Mouse (Mus musculus) thymus, postnatal 10 days (tissue): ENCODE data around the gene Prkd1.

Experiments
- DNase-seq, 2 experiments: peaks; one replicate each; pipeline ENCODE4 v3.0.0; 2021; ENCODE audit warnings: low spot score in 2 of 2

Gene Prkd1

GRCm38 (mm10) chr12:50430129-50430703 lies 218.7 kb downstream of the Prkd1 start:
- DNase-seq, result no peak

DNA sequence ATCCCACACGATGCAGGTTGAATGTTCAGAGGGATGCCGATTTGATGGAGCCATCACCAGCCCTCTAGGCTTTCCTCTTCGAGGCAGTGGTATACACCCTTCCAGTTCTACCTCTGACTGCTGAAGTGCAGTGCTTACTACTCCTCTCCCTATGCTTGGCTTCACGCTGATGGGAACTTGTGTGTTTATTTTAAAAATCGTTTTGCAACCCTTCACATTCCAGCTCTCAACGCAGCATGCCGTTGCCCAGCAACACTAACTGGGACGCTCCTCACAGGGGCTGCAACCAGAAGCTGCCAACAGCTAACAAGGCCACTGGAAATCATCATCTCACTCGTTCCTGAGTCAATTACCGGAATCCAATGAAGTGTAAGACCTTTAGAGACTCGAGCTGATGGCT lies 296.5 kb downstream of the Prkd1 start:
- DNase-seq, result no peak

DNA sequence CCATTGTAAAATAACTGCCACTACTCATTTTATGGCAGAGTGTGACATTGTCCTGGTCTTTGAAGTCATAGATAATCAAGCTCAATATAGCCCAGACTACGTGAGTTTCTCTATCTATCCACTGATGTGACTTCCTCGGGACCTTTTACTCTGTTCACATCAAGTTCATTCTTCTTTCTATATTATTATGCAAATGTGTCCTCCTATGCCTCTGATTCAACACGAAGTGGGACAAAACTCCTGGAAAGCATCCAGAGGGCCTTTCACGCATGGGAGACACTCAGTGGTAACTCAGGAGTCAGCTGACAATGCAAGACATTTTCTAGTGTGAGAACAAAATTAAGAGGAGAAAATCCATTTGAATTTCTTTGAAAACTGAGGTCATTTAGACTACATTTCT lies 315.7 kb downstream of the Prkd1 start:
- no peak for DNase-seq

GRCm38 (mm10) chr12:50314634-50315033 lies 334.3 kb downstream of the Prkd1 start:
- no peak for DNase-seq

- DNase-seq, result no peak
Measured at GRCm38 (mm10) chr12:50309276-50309675, 339.6 kb downstream of the Prkd1 start.

- no peak for DNase-seq
Measured at GRCm38 (mm10) chr12:50301334-50301733, 347.6 kb downstream of the Prkd1 start.

- no peak for DNase-seq
Measured at GRCm38 (mm10) chr12:50296067-50296466, 352.8 kb downstream of the Prkd1 start.

DNA sequence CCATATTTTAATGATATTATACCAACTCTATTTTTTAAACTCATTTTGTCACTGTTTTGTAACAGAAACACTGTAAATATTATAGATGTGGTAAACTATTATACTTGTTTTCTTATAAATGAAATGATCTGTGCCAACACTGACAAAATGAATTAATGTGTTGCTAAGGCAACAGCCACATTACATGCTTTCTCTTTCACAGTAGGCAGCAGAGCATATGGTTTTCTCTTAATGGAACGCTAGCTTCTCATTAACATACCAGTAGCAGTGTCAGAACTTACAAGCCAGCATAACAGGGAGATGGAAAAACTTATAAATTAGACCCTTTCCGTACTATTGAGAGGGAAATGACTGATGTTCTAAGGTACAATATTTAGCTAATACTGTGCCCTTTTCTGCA lies 353.3 kb downstream of the Prkd1 start:
- DNase-seq, result no peak

DNA sequence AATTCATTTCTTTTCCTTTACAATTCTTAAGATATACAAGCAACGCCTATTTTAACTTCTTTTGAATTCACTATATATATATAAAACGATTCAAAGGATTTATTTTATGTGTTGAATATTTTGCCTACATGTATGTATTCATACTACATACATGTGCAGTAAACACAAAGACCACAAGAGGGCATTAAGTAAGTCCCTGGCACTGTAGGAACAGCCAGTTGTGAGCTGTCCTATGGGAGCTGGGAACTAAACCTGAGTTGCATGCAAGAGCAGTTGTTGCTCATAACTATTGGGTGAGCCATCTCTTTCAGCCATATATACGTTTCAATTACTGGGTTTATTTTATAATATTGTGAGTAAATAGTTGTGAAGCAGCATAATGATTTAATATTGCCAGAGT lies 356.1 kb downstream of the Prkd1 start:
- DNase-seq, result no peak
